Mouse (Mus musculus) gastrocnemius, postnatal 10 days (tissue): ENCODE results near the gene Bcl6. TPM values are rescaled to one million over a fixed set of nuclear protein-coding genes. Genes with fewer than 3 reads are reported as not detected.

ENCODE experiments used
- DNase-seq: peaks from one replicate; pipeline ENCODE4 v3.0.0; 2021; ENCODE audit warnings: mixed read lengths
- total RNA-seq, 2 experiments: library from RNA; stranded (reverse); gene quantifications; 2 replicates each; pipeline ENCODE4 v1.2.3; 2021

Gene Bcl6
- total RNA-seq, 2 experiments from 2014 or later = 24.1 to 31.2 TPM

- DNase-seq = no peak
Observed at GRCm38 (mm10) chr16:23972901-23973300, 15.8 kb downstream of the Bcl6 start.

- DNase-seq = no peak
Observed at GRCm38 (mm10) chr16:23972126-23972740, 16.4 kb downstream of the Bcl6 start.

DNA sequence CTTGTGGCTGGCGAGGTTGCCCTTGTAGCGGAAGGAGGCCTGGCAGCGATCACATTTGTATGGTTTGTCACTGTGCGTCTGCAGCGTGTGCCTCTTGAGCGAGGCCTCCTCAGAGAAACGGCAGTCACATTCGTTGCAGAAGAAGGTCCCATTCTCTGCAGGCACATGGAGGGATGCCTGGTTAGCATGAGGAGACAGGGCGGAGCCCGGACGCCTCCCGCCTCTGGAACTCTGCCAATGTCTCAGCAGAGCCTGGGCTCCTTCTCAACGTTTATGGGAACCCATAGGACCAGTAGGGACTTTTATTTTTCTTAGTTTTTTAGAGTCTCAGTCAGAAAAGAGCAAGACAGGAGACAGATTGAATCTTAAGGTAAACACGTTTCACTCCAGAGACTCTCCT, 18.7 kb downstream of the Bcl6 start:
- DNase-seq = no peak

- no peak for DNase-seq
Observed at GRCm38 (mm10) chr16:23968888-23969287, 19.8 kb downstream of the Bcl6 start.

DNA sequence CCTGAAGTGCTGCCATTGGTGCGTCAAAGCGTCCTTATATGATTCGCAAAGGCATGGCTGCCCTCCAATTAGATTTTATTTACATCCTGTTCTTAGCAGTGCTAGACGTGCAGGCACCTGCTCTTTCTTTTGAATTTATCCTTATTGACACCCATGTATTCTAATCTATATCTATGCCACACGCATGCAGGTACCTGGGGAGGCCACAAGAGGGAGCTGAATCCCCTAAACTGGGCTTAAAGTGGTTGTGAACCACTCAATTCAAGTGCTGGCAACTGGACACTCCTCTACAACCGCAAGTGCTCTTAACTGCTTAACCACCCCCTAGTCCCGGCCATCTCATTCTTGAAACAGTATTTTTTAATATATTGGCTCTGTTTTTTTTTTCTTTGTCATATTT, 21.4 kb downstream of the Bcl6 start:
- no peak for DNase-seq

- DNase-seq = no peak
Observed at GRCm38 (mm10) chr16:23966066-23966465, 22.6 kb downstream of the Bcl6 start.

- no peak for DNase-seq
Observed at GRCm38 (mm10) chr16:23964706-23965367, 23.8 kb downstream of the Bcl6 start.

GRCm38 (mm10) chr16:23963896-23964668, 24.6 kb downstream of the Bcl6 start:
- peak; percentile 26 for DNase-seq

- DNase-seq = no peak
Observed at GRCm38 (mm10) chr16:23962401-23962800, 26.3 kb downstream of the Bcl6 start.

GRCm38 (mm10) chr16:23958938-23959337, 29.7 kb downstream of the Bcl6 start:
- no peak for DNase-seq

- no peak for DNase-seq
Observed at GRCm38 (mm10) chr16:23953959-23954260, 34.7 kb downstream of the Bcl6 start.

GRCm38 (mm10) chr16:23953189-23953958, 35.3 kb downstream of the Bcl6 start:
- peak; percentile 73 for DNase-seq

DNA sequence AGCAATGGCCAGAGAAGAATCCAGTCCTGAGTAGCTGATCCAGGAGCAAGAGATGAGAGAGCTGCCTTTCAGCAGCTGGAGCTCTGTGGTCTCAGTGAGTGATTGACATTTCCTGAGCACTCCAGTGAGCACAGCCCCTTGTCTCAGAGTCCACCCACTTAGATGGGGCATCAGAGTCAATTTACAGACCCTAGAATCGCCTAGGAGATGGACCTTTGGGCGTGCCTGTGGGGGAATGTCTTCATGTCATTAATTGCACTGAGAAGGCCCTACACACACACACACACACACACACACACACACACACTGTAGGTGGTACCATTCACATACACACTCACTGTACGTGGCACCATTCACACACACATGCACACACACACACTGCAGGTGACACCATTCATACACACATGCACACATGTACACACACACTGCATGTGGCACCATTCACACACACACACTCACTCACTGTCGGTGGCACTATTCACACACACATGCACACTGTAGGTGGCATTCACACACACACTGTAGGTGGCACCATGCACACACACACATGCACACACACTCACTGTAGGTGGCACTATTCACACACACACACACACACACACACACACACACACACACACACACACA, 36.4 kb downstream of the Bcl6 start:
- no peak for DNase-seq

DNA sequence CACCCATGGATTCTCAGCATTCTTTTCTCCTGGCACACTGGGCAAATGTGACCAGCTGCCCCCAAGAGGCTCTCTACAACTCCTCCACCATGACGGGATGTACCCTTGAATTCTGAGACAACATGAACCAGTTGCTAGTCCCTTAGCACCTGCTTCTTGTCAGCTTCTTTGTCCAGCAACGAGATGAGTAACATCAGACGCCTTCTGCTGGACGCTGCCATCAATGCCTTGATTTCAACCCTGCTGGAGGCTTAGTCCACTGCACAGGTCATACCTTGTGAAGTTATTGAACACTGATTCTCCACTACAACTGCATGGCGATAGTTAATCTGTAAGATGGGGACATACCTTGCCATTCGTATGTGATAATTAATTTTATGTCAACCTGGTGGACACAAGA, 41.0 kb downstream of the Bcl6 start:
- DNase-seq = no peak

DNA sequence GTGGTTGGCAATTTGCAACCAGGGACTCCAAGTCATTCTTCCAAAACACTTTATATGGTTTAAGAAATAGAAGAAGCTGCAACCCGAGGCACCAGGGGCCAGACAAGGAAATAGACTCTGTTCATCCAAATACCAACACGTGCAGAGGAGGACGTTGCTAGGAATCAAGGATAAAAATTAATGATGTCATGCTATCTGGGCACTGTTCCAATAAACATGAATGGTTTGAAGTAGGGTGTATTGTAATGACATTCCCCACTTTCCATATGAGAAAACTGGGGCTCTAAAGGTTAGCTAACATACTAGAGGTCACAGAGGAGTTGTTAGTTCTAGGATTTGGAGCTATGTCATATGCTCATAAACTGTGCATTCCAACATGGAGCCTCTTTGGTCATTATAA, 43.9 kb downstream of the Bcl6 start:
- DNase-seq = no peak

GRCm38 (mm10) chr16:23934397-23934796, 54.3 kb downstream of the Bcl6 start:
- no peak for DNase-seq

DNA sequence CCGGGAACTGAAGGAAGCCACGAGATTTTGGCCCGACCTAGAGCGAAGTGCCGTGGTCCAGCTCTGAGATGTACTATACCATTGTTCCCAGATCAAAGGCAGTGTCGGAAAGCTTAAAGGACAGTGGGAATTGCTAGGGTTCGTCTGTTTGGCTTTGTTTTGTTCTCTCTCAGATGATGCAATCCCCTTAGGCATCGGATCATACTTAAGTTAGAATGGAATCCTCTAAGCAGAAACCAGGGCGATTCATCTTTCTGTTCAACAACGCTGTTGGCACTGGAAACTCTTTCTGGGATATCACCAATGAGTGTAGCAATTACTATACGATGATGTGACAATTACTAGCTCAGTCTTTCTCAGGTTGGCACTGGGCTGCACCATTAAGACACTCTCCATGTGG, 56.4 kb downstream of the Bcl6 start, which contains the start of gene Rtp2:
Gene Rtp2 (minus strand): TSS at position 101 of the 400 bp plus-strand sequence.
- DNase-seq = no peak

DNA sequence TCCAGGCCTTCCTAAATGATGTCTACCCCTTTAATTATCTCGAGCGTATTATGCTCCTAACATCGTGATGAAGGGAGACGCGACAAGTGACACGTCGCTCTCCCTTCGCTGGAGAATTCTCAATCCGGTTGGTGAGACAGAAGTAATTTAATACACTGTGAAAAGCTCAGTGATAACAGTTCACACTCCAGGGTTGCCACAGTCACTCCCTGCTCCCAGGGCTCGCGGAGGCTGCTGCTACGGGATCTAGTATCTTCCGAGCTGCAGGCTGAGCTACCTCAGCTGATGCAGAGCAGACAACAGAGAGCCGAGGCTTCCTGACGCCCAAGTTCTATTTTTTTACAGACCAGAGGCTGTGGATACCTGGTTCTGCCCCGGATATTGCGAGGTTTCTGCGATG, 57.4 kb downstream of the Bcl6 start:
- DNase-seq = no peak

DNA sequence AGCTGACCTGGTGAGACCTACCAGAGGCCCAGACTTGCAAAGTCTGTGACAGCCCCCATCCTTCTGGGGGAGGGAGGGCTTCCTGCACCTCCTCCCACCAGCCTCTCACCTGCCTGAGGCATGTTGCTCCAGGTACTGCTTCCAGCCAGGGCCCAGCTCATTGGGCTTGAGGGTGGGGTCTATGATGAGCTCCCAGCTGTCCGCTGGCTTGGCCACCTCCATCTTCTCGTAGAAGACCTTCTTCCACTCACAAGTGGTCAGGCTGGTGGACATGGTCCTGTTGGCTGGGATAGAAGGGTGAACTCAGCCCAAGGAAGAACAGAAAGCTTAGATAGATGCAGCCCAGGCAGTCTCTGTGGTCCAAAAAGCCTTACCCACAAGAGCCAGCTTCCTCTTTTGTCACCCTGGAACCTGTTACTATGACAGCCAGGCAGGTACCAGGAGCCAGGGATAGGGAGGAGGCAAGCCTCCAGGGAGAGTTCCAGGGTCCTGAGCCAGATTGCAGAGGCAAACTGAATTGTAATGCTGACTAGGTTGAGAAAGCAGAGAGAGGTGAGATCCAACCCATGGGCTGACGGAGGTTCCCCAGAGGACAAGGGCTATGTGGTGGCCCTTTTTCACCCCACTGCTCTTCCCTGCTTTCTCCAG, 58.1 kb downstream of the Bcl6 start:
- DNase-seq = no peak

DNA sequence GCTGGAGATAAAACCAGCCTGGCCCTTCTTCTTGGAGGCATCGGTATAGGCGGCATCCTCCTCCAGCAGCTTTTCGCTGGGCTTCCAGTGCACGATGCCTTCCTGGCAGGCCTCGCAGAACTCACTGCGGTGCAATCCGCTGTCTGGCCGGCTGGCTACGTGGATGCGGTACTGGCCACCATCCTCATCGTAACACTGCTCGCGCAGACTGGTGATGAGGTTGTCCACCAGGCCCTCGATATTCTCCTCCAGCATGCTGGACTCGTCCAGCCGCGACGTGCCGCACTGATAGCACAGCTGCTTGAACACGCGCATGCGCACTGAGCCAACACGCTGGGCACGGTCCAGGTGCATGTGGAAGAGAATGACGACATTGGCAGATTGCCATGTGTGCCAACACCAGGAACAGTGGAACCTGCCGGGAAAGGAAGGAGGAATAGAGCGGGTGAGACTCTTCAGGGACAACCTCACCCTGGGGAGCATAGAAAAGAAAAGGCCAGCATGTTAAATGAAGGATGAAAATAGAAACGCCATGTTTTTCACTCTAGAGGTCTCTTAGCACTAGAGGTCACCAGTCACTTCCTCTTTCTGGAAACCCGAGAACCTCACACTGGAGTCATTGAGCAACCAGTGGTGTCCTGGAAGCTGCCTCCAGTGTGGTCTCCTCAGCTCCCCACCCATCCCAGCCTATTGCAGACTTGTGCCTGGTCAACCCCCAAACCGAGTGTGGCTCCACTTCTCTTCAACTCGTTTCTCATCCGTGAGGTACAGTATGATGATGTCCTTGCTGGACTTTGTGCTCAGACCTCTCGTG, 61.1 kb downstream of the Bcl6 start:
- DNase-seq = peak; percentile 8

DNA sequence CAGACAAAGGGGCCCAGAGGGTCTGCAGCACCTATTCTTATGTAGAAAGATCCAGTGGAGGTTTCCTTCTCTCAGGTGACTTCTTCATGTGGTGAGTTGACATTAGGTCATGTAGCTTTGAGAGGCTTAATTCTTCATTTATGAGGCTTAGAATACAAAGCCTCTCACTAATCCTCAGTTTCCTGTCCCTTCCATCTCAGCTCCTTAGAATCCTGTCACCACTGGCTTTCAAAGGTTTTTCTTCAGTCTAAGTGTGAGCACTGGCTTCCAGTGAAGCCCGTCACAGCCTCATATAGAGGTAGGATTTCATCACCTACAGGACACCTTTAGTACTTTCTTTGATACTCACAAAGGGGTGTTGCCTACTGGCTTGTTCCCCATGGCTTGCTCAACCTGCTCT, 65.7 kb downstream of the Bcl6 start:
- DNase-seq = no peak
